Mouse (Mus musculus) liver, embryonic 14.5 days (tissue): Measurements from ENCODE around the gene Hgd.

Experiments used
- CTCF ChIP-seq: IDR thresholded peaks from 2 replicates; pipeline ENCODE4 v1.5.1; 2016; ENCODE audit warnings: antibody characterized with exemption, low read depth, control low read depth
- EP300 ChIP-seq: IDR thresholded peaks from 2 replicates; pipeline ENCODE4 v1.6.1; 2016; ENCODE audit warnings: antibody characterized with exemption, low read depth

GRCm38 (mm10) chr16:37675326-37675725, 95.4 kb downstream of the Hgd start:
- TF ChIP-seq CTCF: no peak
- TF ChIP-seq EP300: no peak
